Comparison of ENCODE assay signal across 7 mouse cellular contexts in the genomic region with DNA sequence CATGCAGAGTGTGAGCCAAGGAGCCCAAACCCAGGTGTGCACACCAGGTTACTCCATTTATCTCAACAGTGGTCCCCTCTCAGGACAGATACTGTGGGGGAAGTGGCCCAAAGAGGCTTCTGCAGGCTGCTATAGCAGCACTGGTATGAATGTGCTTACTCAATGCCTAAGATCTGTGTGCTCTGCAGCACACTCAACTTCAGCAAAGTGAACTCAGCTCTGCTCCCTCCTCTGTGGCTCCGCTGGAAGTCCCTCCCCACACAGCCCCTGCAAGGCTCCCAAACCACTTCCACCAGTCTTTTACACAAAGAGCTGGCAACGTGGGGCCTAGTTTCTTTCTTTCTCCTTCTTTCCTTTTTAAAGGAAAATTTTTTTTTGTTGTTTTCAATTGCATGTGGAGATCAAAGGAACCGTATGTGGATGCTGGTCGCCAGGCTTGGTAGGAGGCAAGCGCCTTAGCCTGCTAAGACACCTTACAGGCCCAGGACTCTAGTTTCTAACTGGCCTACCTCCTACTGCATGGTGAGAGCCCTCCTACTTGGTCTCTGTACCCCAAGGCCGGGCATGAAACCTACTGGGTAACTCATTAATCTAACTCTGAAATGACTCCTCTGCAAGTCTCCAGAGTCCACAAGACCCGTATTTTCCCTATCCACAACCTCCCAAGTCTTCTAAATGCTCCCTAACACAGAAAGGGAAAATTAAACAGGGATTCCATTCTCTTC. TPM values are rescaled to one million over a fixed set of nuclear protein-coding genes. Genes with fewer than 3 reads are reported as not detected.
DNase-seq lines count a peak whose midpoint lies in the region; ATAC-seq and TF ChIP-seq lines count a peak whose summit lies in the region.

No protein-coding gene starts in this region.

- H3K27me3 ChIP-seq in kidney, postnatal 0 days (ENCODE audit: insufficient read depth, low read length): no peaks in the 10 kb centered on the region
- no peaks in the 10 kb centered on the region for H3K27me3 ChIP-seq in small intestine, adult 2 months (ENCODE audit: control insufficient read depth, insufficient read depth, low read length)

- H3K27ac ChIP-seq in kidney, postnatal 0 days: peak overlapping the region; percentile 85
- peak overlapping the region; percentile 88 for H3K27ac ChIP-seq in small intestine, adult 2 months (ENCODE audit: insufficient read depth, low read depth, low read length)

- TF ChIP-seq CTCF in kidney, postnatal 0 days (IDR thresholded peaks at IDR 0.05; ENCODE audit: low read depth): no peak
- no peak for TF ChIP-seq CTCF in small intestine, adult 2 months (IDR thresholded peaks at IDR 0.05; ENCODE audit: extremely low read depth, insufficient read length, insufficient replicate concordance, low read depth, low read length)

- peak; percentile 53 for ATAC-seq in CD4-positive, CD25-positive, alpha-beta regulatory T cell, adult 4 months
- peak; percentile 47 for ATAC-seq in activated CD4-positive, CD25-positive, alpha-beta regulatory T cell, adult 4 months
- peak; percentile 80 for ATAC-seq in kidney, postnatal 0 days (replicated peaks; ENCODE audit: low FRiP score, low read depth)

- no peaks in the 10 kb centered on the region for H3K36me3 ChIP-seq in kidney, postnatal 0 days (ENCODE audit: insufficient read depth, low read length)
- H3K36me3 ChIP-seq in small intestine, adult 2 months (ENCODE audit: control insufficient read depth, insufficient read depth, low read length): peaks cover 2% of the 10 kb centered on the region; the same call in 1 of the 2 replicates

- WGBS in kidney, postnatal 0 days: 35% methylated on average over 7 of the region's 7 CpGs
- 18% methylated on average over 7 of the region's 7 CpGs for WGBS in small intestine, adult 2 months

- no peak for TF ChIP-seq POLR2A in small intestine, adult 2 months (IDR thresholded peaks at IDR 0.05; ENCODE audit: low read depth, low read length)

- H3K4me3 ChIP-seq in kidney, postnatal 0 days (replicated peaks; ENCODE audit: low read depth, low read length): no peak overlapping the region
- no peak overlapping the region for H3K4me3 ChIP-seq in small intestine, adult 2 months (ENCODE audit: low read depth, low read length)

- H3K9me3 ChIP-seq in kidney, postnatal 0 days (replicated peaks; ENCODE audit: low read length): no peaks in the 10 kb centered on the region

- DNase-seq in kidney, postnatal 0 days (ENCODE audit: low spot score): no peak
- no peak for DNase-seq in MN1 (ENCODE audit: low spot score)
- DNase-seq in adrenal gland, postnatal 14 days: no peak
- no peak for DNase-seq in layer of hippocampus, adult 9-11 months

- no peak overlapping the region for H3K9ac ChIP-seq in kidney, postnatal 0 days (ENCODE audit: low read depth, low read length)

- H3K4me2 ChIP-seq in kidney, postnatal 0 days (ENCODE audit: low read length): no peak overlapping the region

- peaks cover 39% of the 10 kb centered on the region for H3K4me1 ChIP-seq in kidney, postnatal 0 days (replicated peaks; ENCODE audit: insufficient read depth, low read length)
- peaks cover 37% of the 10 kb centered on the region for H3K4me1 ChIP-seq in small intestine, adult 2 months (ENCODE audit: control insufficient read depth, insufficient read depth, insufficient read length, low read length)

RNA-seq across cellular contexts. Expression of a gene that starts 35.3 kb away (rescaled TPM):
- 10 to 100 TPM; 58.5 to 95.0 TPM for polyA plus RNA-seq in CD4-positive, CD25-positive, alpha-beta regulatory T cell, adult 4 months (2017; shearing (Covaris generic))
- polyA plus RNA-seq in activated CD4-positive, CD25-positive, alpha-beta regulatory T cell, adult 4 months (2017; shearing (Covaris generic)): 10 to 100 TPM; 52.2 to 57.6 TPM
- polyA plus RNA-seq in kidney, postnatal 0 days (2015; fragmentation: Nextera tagmentation; extraction: Ambion mirVana): 39.7 and 41.6 TPM in 2 replicates
- polyA plus RNA-seq in small intestine, adult 2 months (2012; rRNA removed): 21.1 and 21.7 TPM in 2 replicates
- 31.9 and 32.4 TPM in 2 replicates for total RNA-seq in adrenal gland, postnatal 14 days (2021)
